11 mouse cellular contexts compared by ENCODE assay signal in genomic region chr4:104718973-104719795, GRCm38 (mm10). TPM values are rescaled to one million over a fixed set of nuclear protein-coding genes. Genes with fewer than 3 reads are reported as not detected.
A peak's percentile ranks its signal among the peaks of the same experiment; 100 is the strongest.
DNase-seq lines count a peak whose midpoint lies in the region; ATAC-seq lines count a peak whose summit lies in the region.
"Had no signal": no experiment of that assay in that cellular context is flagged by ENCODE, and none has a peak within 500 bp of the region (broad histone marks: within the 10 kb centered on the region; RNA-seq: fewer than 3 reads in every experiment).

No protein-coding gene starts in this region.

- peaks cover 22% of the 10 kb centered on the region for H3K4me1 ChIP-seq in heart, embryonic 10.5 days
- peaks cover 34% of the 10 kb centered on the region for H3K4me1 ChIP-seq in hindbrain, embryonic 12.5 days
- H3K4me1 ChIP-seq: megakaryocyte, embryonic 14.5 days had no signal

- DNase-seq in heart, embryonic 10.5 days (ENCODE audit: low spot score), result no peak
- DNase-seq in heart, postnatal 14 days, result no peak
- peak; percentile 63 for DNase-seq in adrenal gland, adult 8-10 months
- peak; percentile 37 for DNase-seq in mesoderm, embryonic 11.5 days (ENCODE audit: low read depth, low spot score)
- DNase-seq in spleen, postnatal 36 days (ENCODE audit: low spot score in 2 of 2), result no peak
- no peak for DNase-seq in yolk sac, embryonic 10.5 days (ENCODE audit: low spot score)

- H3K36me3 ChIP-seq in heart, embryonic 10.5 days, result no peaks in the 10 kb centered on the region
- no peaks in the 10 kb centered on the region for H3K36me3 ChIP-seq in hindbrain, embryonic 12.5 days

- H3K27me3 ChIP-seq in heart, embryonic 10.5 days (ENCODE audit: insufficient read depth, poor library complexity, severe bottlenecking), result no peaks in the 10 kb centered on the region
- H3K27me3 ChIP-seq in hindbrain, embryonic 12.5 days, result no peaks in the 10 kb centered on the region
- H3K27me3 ChIP-seq: megakaryocyte, embryonic 14.5 days had no signal

- no peak overlapping the region for H3K9ac ChIP-seq in hindbrain, embryonic 12.5 days

- H3K9me3 ChIP-seq in heart, embryonic 10.5 days, result no peaks in the 10 kb centered on the region
- H3K9me3 ChIP-seq in hindbrain, embryonic 12.5 days (replicated peaks), result no peaks in the 10 kb centered on the region

- H3K27ac ChIP-seq in heart, embryonic 10.5 days, result peak overlapping the region; percentile 52
- H3K27ac ChIP-seq in hindbrain, embryonic 12.5 days, result peak overlapping the region; percentile 52

- H3K4me2 ChIP-seq in hindbrain, embryonic 12.5 days (replicated peaks), result no peak overlapping the region

- intact Hi-C loops in heart, postnatal 14 days (cut with DNase I), result no loop called here

- H3K4me3 ChIP-seq in heart, embryonic 10.5 days, result no peak overlapping the region
- no peak overlapping the region for H3K4me3 ChIP-seq in hindbrain, embryonic 12.5 days
- H3K4me3 ChIP-seq: megakaryocyte, embryonic 14.5 days had no signal

- WGBS in heart, embryonic 10.5 days, result 61% methylated on average over 13 of the region's 13 CpGs
- 37% methylated on average over 13 of the region's 13 CpGs for WGBS in hindbrain, embryonic 12.5 days

- ATAC-seq in hindbrain, embryonic 12.5 days (ENCODE audit: low FRiP score), result peak; percentile 65
- ATAC-seq in cerebellum, adult (ENCODE audit: insufficient number of reproducible peaks, low FRiP score, low TSS enrichment), result no peak

RNA-seq across cellular contexts. Expression of gene C8b, which starts 46.9 kb away (rescaled TPM):
- polyA plus RNA-seq in heart, embryonic 10.5 days (2016; fragmentation: Nextera tagmentation; extraction: Ambion mirVana), result 0.31 TPM in 1 of 2 replicates, not detected in the other
- not detected for total RNA-seq in heart, postnatal 14 days (2021)
- total RNA-seq in adrenal gland, adult 8-10 months (2022), result under 1 TPM in 1 of 4 experiments, not detected in 3; 0.24 TPM
- polyA plus RNA-seq in hindbrain, embryonic 12.5 days (2016; fragmentation: Nextera tagmentation; extraction: Ambion mirVana), result not detected in 2 replicates
- total RNA-seq: hematopoietic stem cell, adult 5-6 weeks had no signal
- polyA plus RNA-seq: C2C12 had no signal

Comparison
In these comparisons a context has a peak if more than half of its experiments do, and no peak if none do; other contexts are left out.
1. DNase-seq: peak in adrenal gland, adult 8-10 months (single experiment) and mesoderm, embryonic 11.5 days (single experiment); none in heart, embryonic 10.5 days (single experiment), heart, postnatal 14 days (0 of 2), spleen, postnatal 36 days (0 of 2) and yolk sac, embryonic 10.5 days (single experiment).